16 mouse cellular contexts compared by ENCODE assay signal in genomic region chr8:94952086-94952485, GRCm38 (mm10). TPM values are rescaled to one million over a fixed set of nuclear protein-coding genes. Genes with fewer than 3 reads are reported as not detected.
"Had no signal": no experiment of that assay in that cellular context is flagged by ENCODE, and none has a peak within 500 bp of the region (broad histone marks: within the 10 kb centered on the region; RNA-seq: fewer than 3 reads in every experiment).

No protein-coding gene starts in this region.

- H3K4me3 ChIP-seq: lung, embryonic 15.5 days; midbrain, embryonic 10.5 days; midbrain, embryonic 12.5 days; neural tube, embryonic 12.5 days; stomach, embryonic 15.5 days had no signal

- H3K4me1 ChIP-seq: midbrain, embryonic 12.5 days; neural tube, embryonic 12.5 days had no signal

- H3K9me3 ChIP-seq: lung, embryonic 15.5 days; midbrain, embryonic 10.5 days; midbrain, embryonic 12.5 days; neural tube, embryonic 12.5 days; stomach, embryonic 15.5 days had no signal

- H3K27ac ChIP-seq: liver, embryonic 14.5 days; lung, embryonic 15.5 days; midbrain, embryonic 10.5 days; midbrain, embryonic 12.5 days; neural tube, embryonic 12.5 days; stomach, embryonic 15.5 days; stomach, postnatal 0 days had no signal

- H3K27me3 ChIP-seq: lung, embryonic 15.5 days; neural tube, embryonic 12.5 days; stomach, embryonic 15.5 days had no signal

- ATAC-seq: lung, postnatal 0 days; midbrain, embryonic 16.5 days had no signal

- H3K9ac ChIP-seq: liver, embryonic 14.5 days; lung, embryonic 15.5 days; midbrain, embryonic 12.5 days; neural tube, embryonic 12.5 days; stomach, embryonic 15.5 days had no signal

- H3K36me3 ChIP-seq: lung, embryonic 15.5 days; midbrain, embryonic 10.5 days; midbrain, embryonic 12.5 days; neural tube, embryonic 12.5 days; stomach, embryonic 15.5 days had no signal

- H3K4me2 ChIP-seq: lung, embryonic 15.5 days; midbrain, embryonic 12.5 days; neural tube, embryonic 12.5 days; stomach, embryonic 15.5 days had no signal

- DNase-seq: lung, adult 2 months; lung, postnatal 14 days; lung, postnatal 4 days; midbrain, embryonic 14.5 days; right cerebral cortex, postnatal 14 days; thymus, adult 2 months; thymus, postnatal 36 days had no signal

RNA-seq across cellular contexts. Expression of gene Adgrg5, which starts 28.6 kb away (rescaled TPM):
- polyA plus RNA-seq: midbrain, embryonic 16.5 days had no signal
